Mouse (Mus musculus) intestine, embryonic 15.5 days (tissue): ENCODE results near the gene Gm17455. TPM values are rescaled to one million over a fixed set of nuclear protein-coding genes. Genes with fewer than 3 reads are reported as not detected.

Source experiments
- ATAC-seq: fragments of 200-750 bp; cut with Nextera tagmentation; 2 replicates; pipeline ENCODE4 v1.8.0; 2017; ENCODE audit warnings: moderate TSS enrichment, moderate library complexity
- H3K27ac ChIP-seq: fragments of 300-500 bp; sonication (generic); 2 replicates; pipeline ENCODE4 v1.5.1; 2015; ENCODE audit warnings: mild to moderate bottlenecking, inconsistent platforms
- H3K27me3 ChIP-seq: fragments of 300-500 bp; sonication (generic); replicated peaks from 2 replicates; pipeline ENCODE4 v1.6.1; 2015; ENCODE audit warnings: inconsistent platforms
- H3K36me3 ChIP-seq: fragments of 300-500 bp; sonication (generic); 2 replicates; pipeline ENCODE4 v1.6.1; 2015; ENCODE audit warnings: inconsistent platforms
- H3K4me1 ChIP-seq: fragments of 300-500 bp; sonication (generic); replicated peaks from 2 replicates; pipeline ENCODE4 v1.6.1; 2015; ENCODE audit warnings: inconsistent platforms
- H3K4me2 ChIP-seq: fragments of 300-500 bp; sonication (generic); replicated peaks from 2 replicates; pipeline ENCODE4 v1.6.1; 2015; ENCODE audit warnings: mild to moderate bottlenecking, inconsistent platforms
- H3K4me3 ChIP-seq: fragments of 300-500 bp; sonication (generic); replicated peaks from 2 replicates; pipeline ENCODE4 v1.5.1; 2015; ENCODE audit warnings: inconsistent platforms
- H3K9ac ChIP-seq: fragments of 300-500 bp; sonication (generic); 2 replicates; pipeline ENCODE4 v1.6.1; 2015; ENCODE audit warnings: inconsistent platforms
- H3K9me3 ChIP-seq: fragments of 300-500 bp; sonication (generic); 2 replicates; pipeline ENCODE4 v1.6.1; 2016; ENCODE audit warnings: inconsistent platforms
- WGBS: fragments of 180-500 bp; shearing (Covaris S2); methylation state at CpG from one replicate; pipeline ENCODE4 v1.1.7; 2015; 5-methylcytosine and 5-hydroxymethylcytosine counted together
- polyA plus RNA-seq: library from polyadenylated mRNA; unstranded; fragments of >200 nt; fragmentation: Nextera tagmentation; extraction: Ambion mirVana; gene quantifications from 2 replicates; pipeline ENCODE4 v1.2.1, GENCODE M21; 2015

Gene Gm17455
- polyA plus RNA-seq, 1 experiment from 2014 or later, result 0.28 TPM

DNA sequence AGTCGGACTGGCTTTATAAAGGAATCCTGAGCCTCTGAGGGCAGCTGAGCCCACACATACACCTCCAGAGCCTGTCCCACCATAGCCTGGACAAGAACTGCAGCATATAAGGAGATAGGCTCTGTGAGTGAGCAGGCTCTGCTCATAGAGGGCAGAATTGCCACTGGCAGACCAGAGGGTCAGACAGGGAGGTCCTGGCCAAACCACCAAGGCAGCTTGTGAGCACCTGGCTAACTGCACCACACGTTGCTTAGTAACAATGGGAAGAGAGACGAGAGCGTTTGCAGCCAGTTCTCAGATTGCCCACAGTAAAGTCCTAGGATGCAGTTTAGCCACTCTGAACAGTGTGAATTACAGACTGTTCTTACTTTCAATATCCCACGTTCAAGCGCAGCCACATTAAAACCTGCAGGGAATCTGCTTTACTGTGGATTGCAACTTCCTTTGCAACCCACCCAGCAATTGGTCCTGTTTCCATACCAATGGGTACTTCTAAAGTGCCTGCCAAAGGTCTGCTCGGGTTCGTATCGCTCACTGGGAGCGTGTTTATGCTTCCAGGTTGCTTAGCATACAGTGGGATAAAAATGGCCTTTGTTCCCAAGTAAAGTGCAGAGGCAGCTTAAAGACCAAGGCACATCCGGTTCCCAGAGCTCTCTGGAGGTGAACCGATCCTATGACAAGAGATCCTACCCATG lies 37.8 kb upstream of the Gm17455 start:
- WGBS, result 44% methylated on average over 12 of the region's 12 CpGs
- 0 out of 2 replicates have a peak overlapping the region, but pooled peaks have one; percentile 0 for H3K4me2 ChIP-seq
- ATAC-seq, result peak; percentile 54; the same call in 1 of the 2 replicates

DNA sequence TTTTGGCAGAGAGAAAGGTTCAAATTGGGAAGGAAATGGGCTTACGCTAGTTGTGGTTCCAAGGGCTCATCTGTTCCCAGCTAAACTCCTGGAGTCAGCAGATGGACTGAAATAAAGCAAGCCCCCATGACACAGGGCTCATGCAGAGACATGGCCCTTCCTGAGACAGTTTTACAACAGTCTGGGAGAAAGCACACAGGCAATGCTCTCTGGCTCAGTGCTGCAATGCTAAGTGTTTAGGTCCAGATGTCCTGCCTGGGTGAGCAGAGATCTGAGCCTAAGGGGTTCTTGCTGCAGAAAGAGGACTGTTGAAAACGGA lies 37.3 kb upstream of the Gm17455 start:
- WGBS, result 37% methylated on average over 2 of the region's 2 CpGs
- H3K27me3 ChIP-seq, result no peaks in the 10 kb centered on the region
- H3K4me1 ChIP-seq, result peaks cover 21% of the 10 kb centered on the region
- no peak overlapping the region for H3K4me3 ChIP-seq
- peak overlapping the region; percentile 61 for H3K27ac ChIP-seq
- 0 out of 2 replicates have a peak overlapping the region, but pooled peaks have one; percentile 0 for H3K4me2 ChIP-seq
- H3K36me3 ChIP-seq, result no peaks in the 10 kb centered on the region
- peak; percentile 58 for ATAC-seq
- no peaks in the 10 kb centered on the region for H3K9me3 ChIP-seq
- H3K9ac ChIP-seq, result no peak overlapping the region

More for the DNA sequence above, 37.8 kb upstream of the Gm17455 start:
- H3K9me3 ChIP-seq, result no peaks in the 10 kb centered on the region
- no peaks in the 10 kb centered on the region for H3K27me3 ChIP-seq
- H3K4me1 ChIP-seq, result peaks cover 21% of the 10 kb centered on the region
- H3K9ac ChIP-seq, result no peak overlapping the region
- H3K27ac ChIP-seq, result peak overlapping the region; percentile 61
- no peaks in the 10 kb centered on the region for H3K36me3 ChIP-seq
- no peak overlapping the region for H3K4me3 ChIP-seq

DNA sequence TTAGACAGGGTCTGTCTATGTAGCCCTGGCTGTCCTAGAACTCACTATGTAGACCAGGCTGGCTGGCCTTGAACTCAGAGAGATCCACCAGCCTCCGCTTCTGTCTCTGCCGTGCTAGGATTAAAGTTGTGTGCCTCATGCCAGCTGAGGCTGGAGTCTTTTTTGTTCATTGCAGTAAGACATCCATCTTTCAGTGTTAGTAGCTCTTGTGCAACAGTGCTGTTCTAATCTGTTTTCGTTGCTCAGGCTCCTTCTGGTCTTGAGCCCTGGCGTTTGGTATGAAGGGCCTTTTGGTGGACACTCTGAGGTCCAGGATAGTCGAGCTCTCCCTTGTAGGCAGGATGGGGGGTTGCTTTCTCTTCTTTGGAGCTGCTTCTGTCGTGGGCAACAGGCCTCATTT lies 36.1 kb upstream of the Gm17455 start:
- H3K27ac ChIP-seq, result no peak overlapping the region
- 68% methylated on average over 6 of the region's 6 CpGs for WGBS
- H3K4me3 ChIP-seq, result no peak overlapping the region
- H3K36me3 ChIP-seq, result no peaks in the 10 kb centered on the region
- no peak overlapping the region for H3K9ac ChIP-seq
- H3K4me1 ChIP-seq, result peaks cover 18% of the 10 kb centered on the region
- H3K4me2 ChIP-seq, result no peak overlapping the region
- H3K9me3 ChIP-seq, result no peaks in the 10 kb centered on the region
- ATAC-seq, result no peak
- H3K27me3 ChIP-seq, result no peaks in the 10 kb centered on the region

DNA sequence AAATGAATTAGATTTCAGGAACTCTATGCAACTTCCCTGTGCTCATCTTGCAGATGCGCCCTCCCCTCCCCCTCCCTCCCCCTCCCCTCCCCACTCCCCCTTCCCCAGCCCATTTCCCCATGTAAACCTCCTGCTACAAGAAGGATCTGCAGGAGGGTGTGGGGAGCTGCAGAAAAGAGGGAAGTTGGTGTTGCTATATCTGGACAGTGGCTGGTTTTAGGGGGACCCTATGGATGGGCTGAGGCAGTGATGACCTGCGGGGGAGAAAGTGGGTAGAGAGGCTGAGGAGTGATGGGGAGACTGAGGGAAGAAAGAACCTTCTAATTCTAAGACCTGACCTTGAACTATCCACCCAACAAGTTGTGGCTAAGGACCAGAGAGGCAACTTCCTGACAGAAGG lies 32.4 kb upstream of the Gm17455 start:
- Histone ChIP-seq H3K4me1 (peaks cover 8% of the 10 kb centered on the region), H3K27me3 (no peaks in the 10 kb centered on the region), H3K9me3 (no peaks in the 10 kb centered on the region), H3K27ac (no peak overlapping the region), H3K4me3 (no peak overlapping the region), H3K4me2 (no peak overlapping the region), H3K36me3 (no peaks in the 10 kb centered on the region), H3K9ac (no peak overlapping the region)
- no peak for ATAC-seq
- WGBS, result 66% methylated on average over 2 of the region's 2 CpGs

DNA sequence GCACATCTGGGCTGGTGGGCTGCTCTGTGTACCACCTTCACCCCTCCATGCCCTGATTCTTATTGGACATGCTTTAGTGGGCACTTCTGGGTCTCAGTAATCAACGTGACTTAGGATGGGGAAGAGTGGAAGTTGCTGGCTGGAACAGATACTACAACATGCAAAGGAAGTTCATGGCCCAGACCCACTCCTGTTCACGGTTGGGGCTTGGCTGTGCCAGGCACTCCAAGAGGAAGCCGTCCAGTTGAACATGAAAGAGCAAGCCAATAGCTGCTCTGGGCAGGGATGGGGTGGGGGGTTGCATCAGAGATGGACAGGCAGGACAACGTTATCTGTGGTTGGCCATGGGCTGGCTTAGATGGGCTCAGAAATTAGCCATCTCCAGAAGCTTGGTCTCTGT lies 31.6 kb upstream of the Gm17455 start:
- Histone ChIP-seq H3K36me3 (no peaks in the 10 kb centered on the region), H3K27me3 (no peaks in the 10 kb centered on the region), H3K4me2 (no peak overlapping the region), H3K9me3 (no peaks in the 10 kb centered on the region), H3K4me3 (no peak overlapping the region), H3K9ac (no peak overlapping the region), H3K27ac (no peak overlapping the region), H3K4me1 (peaks cover under 1% of the 10 kb centered on the region; the same call in 1 of the 2 replicates)
- ATAC-seq, result no peak
- WGBS, result 69% methylated on average over 4 of the region's 4 CpGs

DNA sequence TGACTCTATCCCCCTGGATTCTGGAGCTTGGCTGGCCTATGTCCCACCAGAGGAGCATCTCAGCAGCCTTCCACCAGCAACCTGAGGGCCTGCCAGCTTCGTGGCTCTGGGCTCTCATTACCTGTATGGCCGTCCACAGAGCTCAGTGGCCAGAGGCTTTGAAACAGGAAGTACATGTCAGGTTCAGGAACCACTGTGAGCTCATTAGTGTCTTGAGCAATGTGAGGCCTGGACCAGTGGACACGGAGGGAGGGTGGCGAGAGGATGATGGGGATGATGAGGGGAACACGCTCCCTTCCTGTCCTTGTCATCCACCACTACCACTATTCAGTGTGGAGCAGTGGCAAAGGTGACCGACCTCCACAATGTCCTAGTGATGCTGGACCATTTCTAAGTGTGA lies 30.1 kb upstream of the Gm17455 start:
- no peak overlapping the region for H3K4me2 ChIP-seq
- no peak overlapping the region for H3K27ac ChIP-seq
- ATAC-seq, result no peak
- no peaks in the 10 kb centered on the region for H3K36me3 ChIP-seq
- no peaks in the 10 kb centered on the region for H3K9me3 ChIP-seq
- H3K27me3 ChIP-seq, result no peaks in the 10 kb centered on the region
- peaks cover 4% of the 10 kb centered on the region; the same call in 1 of the 2 replicates for H3K4me1 ChIP-seq
- H3K9ac ChIP-seq, result no peak overlapping the region
- 83% methylated on average over 6 of the region's 6 CpGs for WGBS
- H3K4me3 ChIP-seq, result no peak overlapping the region

DNA sequence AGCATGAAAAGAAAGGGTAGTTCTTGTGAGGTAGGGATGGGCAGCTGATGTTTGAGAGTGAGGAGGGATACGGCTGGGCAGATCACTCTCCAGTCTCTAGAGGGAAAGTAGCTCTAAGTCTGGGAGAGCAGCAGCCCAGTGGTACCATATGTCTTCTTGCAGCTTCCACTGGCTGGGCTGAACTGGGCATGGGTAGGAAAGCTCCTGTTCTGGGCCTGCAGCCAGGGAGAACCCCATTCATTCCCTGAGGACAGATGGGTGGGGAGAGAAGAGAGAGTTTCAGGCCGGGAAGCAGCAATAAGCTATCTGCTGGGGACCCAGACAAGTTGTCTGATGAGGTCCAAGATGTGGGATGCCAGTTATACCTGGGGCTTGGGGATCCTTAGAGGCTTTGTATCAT lies 29.4 kb upstream of the Gm17455 start:
- Histone ChIP-seq H3K4me1 (peaks cover 4% of the 10 kb centered on the region; the same call in 1 of the 2 replicates), H3K27ac (no peak overlapping the region), H3K4me2 (no peak overlapping the region), H3K4me3 (no peak overlapping the region), H3K27me3 (no peaks in the 10 kb centered on the region), H3K36me3 (no peaks in the 10 kb centered on the region), H3K9me3 (no peaks in the 10 kb centered on the region), H3K9ac (no peak overlapping the region)
- 77% methylated on average over 2 of the region's 2 CpGs for WGBS
- no peak for ATAC-seq

DNA sequence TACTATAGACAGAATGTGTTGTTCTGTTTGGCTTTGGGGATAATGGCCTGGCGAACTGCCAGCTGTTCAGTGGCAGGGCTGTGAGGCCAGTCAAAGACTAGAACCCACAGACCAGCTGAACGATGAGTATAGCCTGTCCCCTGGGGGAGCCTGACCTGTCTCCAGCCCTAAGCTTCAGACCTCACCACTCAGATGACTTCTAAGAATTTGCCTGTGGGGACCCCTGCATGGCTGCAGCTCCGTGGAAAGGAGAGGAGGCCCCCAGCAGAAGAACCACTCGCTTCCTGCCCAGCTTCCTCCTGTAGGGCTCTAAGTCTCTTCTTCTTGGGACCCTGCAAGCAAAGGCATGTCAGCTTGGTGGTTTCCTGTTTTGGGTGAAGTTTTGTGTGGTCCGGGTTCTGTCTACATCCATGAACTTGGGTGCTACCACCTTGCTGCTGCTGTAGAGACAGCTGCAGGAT lies 28.9 kb upstream of the Gm17455 start:
- H3K27ac ChIP-seq, result no peak overlapping the region

DNA sequence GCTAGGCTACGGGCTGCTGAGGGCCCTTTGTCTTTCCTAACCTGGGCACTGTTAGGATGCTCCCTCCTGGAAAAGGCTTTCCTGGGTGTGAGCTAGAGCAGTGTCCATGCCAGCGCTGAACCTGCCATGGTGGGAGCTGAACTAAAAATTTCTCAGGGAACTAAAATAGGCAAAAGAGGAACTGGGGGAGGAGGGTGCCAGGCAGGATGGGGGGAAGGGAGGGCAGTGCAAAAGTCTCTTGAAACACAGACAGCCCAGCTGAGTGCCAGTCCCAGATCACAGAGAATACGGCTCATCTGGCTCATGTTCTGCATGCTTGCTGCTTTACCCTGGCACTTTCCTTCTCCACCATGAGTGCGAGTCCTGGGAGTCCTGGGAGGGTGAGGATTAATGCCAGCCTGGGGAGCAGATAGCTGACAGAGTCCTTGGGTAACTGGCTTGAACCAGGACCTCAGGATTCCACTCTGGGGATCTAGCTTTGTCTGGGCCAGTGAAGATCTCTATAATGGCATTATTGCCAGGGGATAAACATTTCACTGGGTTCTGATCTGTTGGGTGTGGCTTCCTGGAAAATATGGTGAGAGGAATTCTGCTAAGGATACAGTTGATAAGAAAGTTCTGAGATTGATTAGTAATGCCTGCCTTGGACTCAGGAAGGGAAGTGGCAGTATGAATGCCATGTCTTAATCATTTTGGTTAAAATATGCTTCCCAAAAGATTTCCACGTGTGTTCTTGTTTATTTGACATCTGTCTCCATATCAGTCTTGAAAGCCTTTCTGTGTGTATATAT lies 27.7 kb upstream of the Gm17455 start:
- 78% methylated on average over 5 of the region's 5 CpGs for WGBS
- ATAC-seq, result no peak
- no peak overlapping the region for H3K4me3 ChIP-seq
- H3K4me2 ChIP-seq, result no peak overlapping the region
- no peak overlapping the region for H3K27ac ChIP-seq
- no peak overlapping the region for H3K9ac ChIP-seq
- no peaks in the 10 kb centered on the region for H3K27me3 ChIP-seq
- peaks cover 4% of the 10 kb centered on the region; the same call in 1 of the 2 replicates for H3K4me1 ChIP-seq
- no peaks in the 10 kb centered on the region for H3K36me3 ChIP-seq
- no peaks in the 10 kb centered on the region for H3K9me3 ChIP-seq

More for the DNA sequence above, 28.9 kb upstream of the Gm17455 start:
- Histone ChIP-seq H3K27me3 (no peaks in the 10 kb centered on the region), H3K36me3 (no peaks in the 10 kb centered on the region), H3K4me3 (no peak overlapping the region), H3K9ac (no peak overlapping the region), H3K4me2 (no peak overlapping the region), H3K4me1 (peaks cover 4% of the 10 kb centered on the region; the same call in 1 of the 2 replicates), H3K9me3 (no peaks in the 10 kb centered on the region)
- 73% methylated on average over 5 of the region's 5 CpGs for WGBS
- no peak for ATAC-seq

DNA sequence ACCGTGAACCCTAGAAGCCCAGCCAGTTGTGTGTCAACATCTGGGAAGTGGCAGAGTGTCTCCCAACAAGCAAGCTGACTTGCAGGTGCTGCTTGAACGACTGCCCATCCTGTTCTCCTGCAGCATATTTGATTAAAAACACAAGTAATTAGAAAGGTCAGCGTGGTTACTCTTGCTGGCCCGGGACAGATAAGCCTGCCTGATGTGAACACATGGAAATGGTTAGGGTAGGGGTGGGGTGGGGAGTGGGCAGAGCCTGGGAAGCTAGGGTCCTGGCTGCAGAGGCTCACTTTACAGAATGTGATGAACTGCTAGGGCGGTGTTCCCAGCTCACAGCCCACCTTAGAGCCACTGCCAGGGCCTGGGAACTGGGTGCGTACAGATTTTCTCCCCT lies 26.0 kb upstream of the Gm17455 start:
- WGBS, result 42% methylated on average over 6 of the region's 6 CpGs
- Histone ChIP-seq H3K9me3 (no peaks in the 10 kb centered on the region), H3K4me1 (peaks cover 4% of the 10 kb centered on the region; the same call in 1 of the 2 replicates), H3K36me3 (no peaks in the 10 kb centered on the region), H3K4me2 (no peak overlapping the region), H3K4me3 (no peak overlapping the region), H3K27ac (no peak overlapping the region), H3K9ac (no peak overlapping the region), H3K27me3 (no peaks in the 10 kb centered on the region)
- no peak for ATAC-seq

DNA sequence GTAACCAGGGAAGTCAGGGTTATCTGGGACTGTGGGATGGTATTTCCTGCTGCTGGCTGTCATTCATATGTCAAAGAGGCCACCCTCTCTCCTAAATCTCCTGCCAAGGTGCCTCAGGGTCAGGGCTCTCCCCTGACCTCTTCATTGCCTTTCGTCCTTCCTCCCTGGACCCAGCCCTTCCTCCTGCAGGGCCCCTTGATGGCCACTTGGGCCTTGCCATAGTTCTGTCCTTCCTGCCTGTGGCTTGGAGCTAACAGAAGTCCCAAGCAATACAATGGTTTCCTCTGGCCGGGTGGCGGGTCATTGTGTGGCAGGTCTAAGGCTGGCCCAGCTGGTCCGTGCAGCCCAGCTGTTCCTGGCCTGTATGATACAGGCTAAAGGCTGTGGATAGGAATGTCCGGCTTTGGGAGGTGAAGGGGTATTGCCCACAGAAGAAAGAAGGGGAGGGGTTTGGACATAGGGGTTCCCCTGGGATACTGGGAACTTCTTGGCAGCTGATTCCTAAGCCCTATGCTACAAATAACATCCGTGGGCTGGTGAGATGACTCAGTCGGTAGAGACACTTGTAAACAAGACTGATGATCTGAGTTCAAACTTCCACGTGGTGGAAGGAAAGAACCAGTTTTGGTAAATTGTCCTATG lies 25.5 kb upstream of the Gm17455 start:
- Histone ChIP-seq H3K27ac (no peak overlapping the region), H3K36me3 (no peaks in the 10 kb centered on the region), H3K4me1 (peaks cover 4% of the 10 kb centered on the region; the same call in 1 of the 2 replicates), H3K27me3 (no peaks in the 10 kb centered on the region), H3K4me2 (no peak overlapping the region), H3K4me3 (no peak overlapping the region), H3K9ac (no peak overlapping the region), H3K9me3 (no peaks in the 10 kb centered on the region)
- ATAC-seq, result 0 out of 2 replicates have a peak, but pooled peaks have one; percentile 56
- WGBS, result 51% methylated on average over 8 of the region's 8 CpGs

DNA sequence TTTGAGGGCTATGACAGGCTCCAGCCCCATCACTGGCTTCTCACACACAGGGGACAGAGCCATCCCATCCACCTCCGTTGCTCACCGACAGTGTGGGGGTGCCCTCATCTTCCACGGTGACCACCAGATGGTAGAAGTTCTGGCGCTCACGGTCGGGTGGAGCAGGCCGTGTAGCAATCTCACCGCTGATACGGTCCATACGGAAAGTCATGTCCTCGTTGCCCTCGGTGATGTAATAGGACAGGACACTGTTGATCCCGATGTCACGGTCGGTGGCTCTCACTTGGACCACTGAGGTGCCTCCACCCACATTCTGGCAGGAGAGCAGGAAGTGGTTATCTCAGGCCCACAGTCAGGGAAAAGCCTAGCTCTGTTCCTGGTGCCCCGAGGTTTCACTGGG lies 22.8 kb upstream of the Gm17455 start:
- Histone ChIP-seq H3K4me1 (peaks cover 12% of the 10 kb centered on the region; the same call in 1 of the 2 replicates), H3K27ac (no peak overlapping the region), H3K27me3 (no peaks in the 10 kb centered on the region), H3K36me3 (no peaks in the 10 kb centered on the region), H3K4me3 (no peak overlapping the region), H3K4me2 (no peak overlapping the region), H3K9ac (no peak overlapping the region), H3K9me3 (no peaks in the 10 kb centered on the region)
- no peak for ATAC-seq
- WGBS, result 89% methylated on average over 16 of the region's 16 CpGs
